Mouse (Mus musculus) embryonic facial prominence, embryonic 10.5 days (tissue): ENCODE results near the gene Cyb561d2. TPM values are rescaled to one million over a fixed set of nuclear protein-coding genes. Genes with fewer than 3 reads are reported as not detected.
A peak's percentile ranks its signal among the peaks of the same experiment; 100 is the strongest.
"Not testable (repeated sequence)": the region's sequence is repeated elsewhere in the genome, so short reads cannot be mapped to it uniquely, and the experiment has no call there.

Experiments
- DNase-seq: peaks from one replicate; pipeline ENCODE4 v3.0.0-alpha.2; 2017; ENCODE audit warnings: low spot score
- H3K27ac ChIP-seq: fragments of 300-500 bp; sonication (generic); replicated peaks from 2 replicates; pipeline ENCODE4 v1.5.1; 2016; ENCODE audit warnings: mild to moderate bottlenecking
- H3K27me3 ChIP-seq: fragments of 300-500 bp; sonication (generic); replicated peaks from 2 replicates; pipeline ENCODE4 v1.6.1; 2016; ENCODE audit warnings: low read depth, mild to moderate bottlenecking; ENCODE audit not compliant: poor library complexity, severe bottlenecking
- H3K36me3 ChIP-seq: fragments of 300-500 bp; sonication (generic); replicated peaks from 2 replicates; pipeline ENCODE4 v1.6.1; 2016; ENCODE audit warnings: mild to moderate bottlenecking, moderate library complexity
- H3K4me1 ChIP-seq: fragments of 300-500 bp; sonication (generic); 2 replicates; pipeline ENCODE4 v1.6.1; 2016
- H3K4me3 ChIP-seq: fragments of 300-500 bp; sonication (generic); 2 replicates; pipeline ENCODE4 v1.5.1; 2016; ENCODE audit warnings: mild to moderate bottlenecking, moderate library complexity
- H3K9me3 ChIP-seq: fragments of 300-500 bp; sonication (generic); 2 replicates; pipeline ENCODE4 v1.6.1; 2016; ENCODE audit warnings: mild to moderate bottlenecking
- WGBS: fragments of 180-500 bp; shearing (Covaris S2); methylation state at CpG from one replicate; pipeline ENCODE4 v1.1.7; 2016; 5-methylcytosine and 5-hydroxymethylcytosine counted together
- polyA plus RNA-seq: library from polyadenylated mRNA; unstranded; fragments of >200 nt; fragmentation: Nextera tagmentation; extraction: Ambion mirVana; gene quantifications from 2 replicates; pipeline ENCODE4 v1.2.1, GENCODE M21; 2016

The Cyb561d2 gene
- polyA plus RNA-seq, 1 experiment from 2014 or later, result 16.4 TPM

- peaks cover 59% of the 10 kb centered on the region for H3K36me3 ChIP-seq
- under 1% methylated on average over 41 of the region's 41 CpGs for WGBS
Measured at GRCm38 (mm10) chr9:107568331-107569261, 26.6 kb upstream of the Cyb561d2 start.

GRCm38 (mm10) chr9:107567702-107568319 is 25.8 kb upstream of the Cyb561d2 start, which contains the start of gene Hyal2:
TSS of gene Hyal2 (plus strand) at chr9:107567945.
- Histone ChIP-seq H3K36me3 (peaks cover 51% of the 10 kb centered on the region), H3K4me3 (peak within 1 kb of the TSS; percentile 95), H3K27ac (peak within 1 kb of the TSS; percentile 95), H3K27me3 (no peaks in the 10 kb centered on the region), H3K4me1 (peaks cover 81% of the 10 kb centered on the region), H3K9me3 (no peaks in the 10 kb centered on the region)
- peak; percentile 50 for DNase-seq
- 6% methylated on average over 18 of the region's 18 CpGs for WGBS

More at GRCm38 (mm10) chr9:107568331-107569261, 26.6 kb upstream of the Cyb561d2 start:
- Histone ChIP-seq H3K27ac (peak overlapping the region; percentile 95), H3K4me3 (peak overlapping the region; percentile 79), H3K4me1 (peaks cover 74% of the 10 kb centered on the region), H3K9me3 (no peaks in the 10 kb centered on the region), H3K27me3 (no peaks in the 10 kb centered on the region)
- peak; percentile 91 for DNase-seq

- H3K27ac ChIP-seq, result peak overlapping the region; percentile 95
- WGBS, result 51% methylated on average over 3 of the region's 3 CpGs
- no peak for DNase-seq
- no peaks in the 10 kb centered on the region for H3K27me3 ChIP-seq
- peaks cover 47% of the 10 kb centered on the region for H3K36me3 ChIP-seq
- no peaks in the 10 kb centered on the region for H3K9me3 ChIP-seq
- H3K4me1 ChIP-seq, result peaks cover 84% of the 10 kb centered on the region
- peak overlapping the region; percentile 95 for H3K4me3 ChIP-seq
Measured at GRCm38 (mm10) chr9:107566855-107567254, 24.9 kb upstream of the Cyb561d2 start.

GRCm38 (mm10) chr9:107566041-107566709 is 24.2 kb upstream of the Cyb561d2 start:
- DNase-seq, result peak; percentile 84
- Histone ChIP-seq H3K27me3 (no peaks in the 10 kb centered on the region), H3K27ac (peak overlapping the region; percentile 95), H3K4me1 (peaks cover 78% of the 10 kb centered on the region), H3K9me3 (no peaks in the 10 kb centered on the region), H3K36me3 (peaks cover 47% of the 10 kb centered on the region), H3K4me3 (peak overlapping the region; percentile 95; the same call in 1 of the 2 replicates)
- 63% methylated on average over 15 of the region's 15 CpGs for WGBS

GRCm38 (mm10) chr9:107565556-107565955 is 23.6 kb upstream of the Cyb561d2 start:
- H3K36me3 ChIP-seq, result peaks cover 47% of the 10 kb centered on the region
- not testable (repeated sequence) for H3K9me3 ChIP-seq, H3K27ac ChIP-seq, H3K27me3 ChIP-seq, DNase-seq
- peak overlapping the region; percentile 95 for H3K4me3 ChIP-seq
- 46% methylated on average over 5 of the region's 5 CpGs for WGBS
- peaks cover 72% of the 10 kb centered on the region for H3K4me1 ChIP-seq

GRCm38 (mm10) chr9:107563029-107563581 is 21.1 kb upstream of the Cyb561d2 start, which contains the start of gene Tusc2:
TSS of gene Tusc2 (plus strand) at chr9:107563255.
- H3K4me3 ChIP-seq, result peak within 1 kb of the TSS; percentile 95
- peak; percentile 95 for DNase-seq
- peak within 1 kb of the TSS; percentile 82 for H3K27ac ChIP-seq
- H3K36me3 ChIP-seq, result peaks cover 65% of the 10 kb centered on the region
- H3K27me3 ChIP-seq, result no peaks in the 10 kb centered on the region
- WGBS, result under 1% methylated on average over 46 of the region's 46 CpGs
- H3K9me3 ChIP-seq, result no peaks in the 10 kb centered on the region
- H3K4me1 ChIP-seq, result peaks cover 60% of the 10 kb centered on the region

- no peaks in the 10 kb centered on the region for H3K9me3 ChIP-seq
- 78% methylated on average over 3 of the region's 3 CpGs for WGBS
- DNase-seq, result no peak
- H3K4me3 ChIP-seq, result peak overlapping the region; percentile 85
- peaks cover 47% of the 10 kb centered on the region for H3K4me1 ChIP-seq
- H3K27ac ChIP-seq, result no peak overlapping the region
- H3K27me3 ChIP-seq, result peaks cover 21% of the 10 kb centered on the region
- H3K36me3 ChIP-seq, result peaks cover 55% of the 10 kb centered on the region
Measured at GRCm38 (mm10) chr9:107556346-107556745, 14.4 kb upstream of the Cyb561d2 start.

- WGBS, result 49% methylated on average over 2 of the region's 2 CpGs
Measured at GRCm38 (mm10) chr9:107555701-107556100, 13.7 kb upstream of the Cyb561d2 start.

GRCm38 (mm10) chr9:107555031-107555457 is 13.1 kb upstream of the Cyb561d2 start:
- peak; percentile 63 for DNase-seq
- under 1% methylated on average over 23 of the region's 23 CpGs for WGBS
- Histone ChIP-seq H3K4me3 (peak overlapping the region; percentile 85), H3K4me1 (peaks cover 60% of the 10 kb centered on the region), H3K27ac (peak overlapping the region; percentile 94), H3K9me3 (no peaks in the 10 kb centered on the region), H3K27me3 (peaks cover 34% of the 10 kb centered on the region), H3K36me3 (peaks cover 42% of the 10 kb centered on the region)

More at GRCm38 (mm10) chr9:107555701-107556100, 13.7 kb upstream of the Cyb561d2 start:
- Histone ChIP-seq H3K4me1 (peaks cover 53% of the 10 kb centered on the region), H3K9me3 (no peaks in the 10 kb centered on the region), H3K27me3 (peaks cover 27% of the 10 kb centered on the region), H3K27ac (peak overlapping the region; percentile 94), H3K36me3 (peaks cover 49% of the 10 kb centered on the region), H3K4me3 (peak overlapping the region; percentile 85)
- DNase-seq, result no peak

GRCm38 (mm10) chr9:107554319-107554825 is 12.4 kb upstream of the Cyb561d2 start:
- Histone ChIP-seq H3K4me3 (peak overlapping the region; percentile 85), H3K36me3 (peaks cover 36% of the 10 kb centered on the region), H3K27me3 (peaks cover 41% of the 10 kb centered on the region), H3K4me1 (peaks cover 65% of the 10 kb centered on the region), H3K9me3 (no peaks in the 10 kb centered on the region), H3K27ac (peak overlapping the region; percentile 94)
- peak; percentile 99 for DNase-seq
- under 1% methylated on average over 53 of the region's 53 CpGs for WGBS

GRCm38 (mm10) chr9:107553541-107554318 is 11.7 kb upstream of the Cyb561d2 start:
- Histone ChIP-seq H3K4me1 (peaks cover 65% of the 10 kb centered on the region), H3K9me3 (no peaks in the 10 kb centered on the region), H3K27me3 (peaks cover 47% of the 10 kb centered on the region), H3K36me3 (peaks cover 29% of the 10 kb centered on the region), H3K27ac (peak overlapping the region; percentile 94), H3K4me3 (peak overlapping the region; percentile 85)
- WGBS, result 7% methylated on average over 37 of the region's 37 CpGs
- no peak for DNase-seq
